Mouse (Mus musculus) limb, embryonic 12.5 days (tissue): ENCODE results near the gene AC134908.4. TPM values are rescaled to one million over a fixed set of nuclear protein-coding genes. Genes with fewer than 3 reads are reported as not detected.
"Not testable (repeated sequence)": the region's sequence is repeated elsewhere in the genome, so short reads cannot be mapped to it uniquely, and the experiment has no call there.

Source experiments
- ATAC-seq: fragments of 200-750 bp; cut with Nextera tagmentation; 2 replicates; pipeline ENCODE4 v1.8.0; 2017; ENCODE audit warnings: low read depth, moderate TSS enrichment; ENCODE audit not compliant: insufficient number of reproducible peaks, insufficient read depth, low FRiP score, low TSS enrichment
- H3K27ac ChIP-seq: fragments of 300-500 bp; sonication (generic); 2 replicates; pipeline ENCODE4 v1.5.1; 2016; ENCODE audit warnings: mild to moderate bottlenecking, moderate library complexity
- H3K27me3 ChIP-seq: fragments of 300-500 bp; sonication (generic); 2 replicates; pipeline ENCODE4 v1.6.1; 2016; ENCODE audit warnings: mild to moderate bottlenecking, moderate library complexity
- H3K36me3 ChIP-seq: fragments of 300-500 bp; sonication (generic); 2 replicates; pipeline ENCODE4 v1.6.1; 2016; ENCODE audit warnings: mild to moderate bottlenecking, moderate library complexity
- H3K4me1 ChIP-seq: fragments of 300-500 bp; sonication (generic); replicated peaks from 2 replicates; pipeline ENCODE4 v1.6.1; 2016
- H3K4me2 ChIP-seq: fragments of 300-500 bp; sonication (generic); 2 replicates; pipeline ENCODE4 v1.6.1; 2016; ENCODE audit warnings: mild to moderate bottlenecking, moderate library complexity
- H3K4me3 ChIP-seq: fragments of 300-500 bp; sonication (generic); replicated peaks from 2 replicates; pipeline ENCODE4 v1.5.1; 2016; ENCODE audit warnings: mild to moderate bottlenecking
- H3K9ac ChIP-seq: fragments of 300-500 bp; sonication (generic); replicated peaks from 2 replicates; pipeline ENCODE4 v1.6.1; 2016; ENCODE audit warnings: mild to moderate bottlenecking, moderate library complexity
- H3K9me3 ChIP-seq: fragments of 300-500 bp; sonication (generic); 2 replicates; pipeline ENCODE4 v1.6.1; 2016; ENCODE audit warnings: mild to moderate bottlenecking, moderate library complexity
- WGBS: fragments of 180-500 bp; shearing (Covaris S2); methylation state at CpG from one replicate; pipeline ENCODE4 v1.1.7; 2016; 5-methylcytosine and 5-hydroxymethylcytosine counted together
- microRNA-seq: library from miRNA; unstranded; fragments of <30 nt; microRNA quantifications from one replicate; pipeline ENCODE4, GENCODE M21; 2017
- polyA plus RNA-seq: library from polyadenylated mRNA; unstranded; fragments of >200 nt; fragmentation: Nextera tagmentation; extraction: Ambion mirVana; gene quantifications from 2 replicates; pipeline ENCODE4 v1.2.1, GENCODE M21; 2016

Gene AC134908.4
- polyA plus RNA-seq, 1 experiment from 2014 or later = not detected

DNA sequence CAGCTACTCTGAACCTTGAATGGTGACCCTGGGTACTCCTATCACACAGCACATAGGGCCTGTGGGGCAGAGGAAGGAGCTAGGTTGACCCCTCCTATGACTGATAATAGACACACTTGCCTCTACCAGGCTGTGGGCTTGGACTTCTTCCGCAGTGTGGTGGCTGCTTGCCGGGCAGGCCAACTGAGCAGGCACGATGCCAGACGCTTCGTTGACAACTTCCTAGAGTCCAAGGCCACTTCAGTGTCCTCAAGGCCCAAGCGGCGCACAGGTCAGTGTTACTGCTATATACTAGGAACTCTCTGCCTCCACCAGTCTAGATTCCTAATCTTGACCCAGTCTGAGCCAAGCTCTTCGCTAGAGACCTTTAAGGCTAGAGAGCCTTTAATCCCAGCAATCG lies 51.6 kb downstream of the AC134908.4 start:
- Histone ChIP-seq H3K27me3 (0 out of 2 replicates have a peak, but pooled peaks cover 9% of the 10 kb centered on the region), H3K36me3 (no peaks in the 10 kb centered on the region), H3K4me1 (no peaks in the 10 kb centered on the region), H3K9me3 (no peaks in the 10 kb centered on the region), H3K27ac (no peak overlapping the region), H3K4me3 (no peak overlapping the region), H3K9ac (no peak overlapping the region), H3K4me2 (no peak overlapping the region)
- ATAC-seq = no peak
- WGBS = 91% methylated on average over 9 of the region's 9 CpGs

- 75% methylated on average over 12 of the region's 12 CpGs for WGBS
These were observed 54.0 kb downstream of the AC134908.4 start for GRCm38 (mm10) chr17:25741471-25741870.

More at GRCm38 (mm10) chr17:25741471-25741870, 54.0 kb downstream of the AC134908.4 start:
- H3K4me2 ChIP-seq, ATAC-seq, H3K9ac ChIP-seq, H3K27me3 ChIP-seq, H3K4me1 ChIP-seq, H3K36me3 ChIP-seq, H3K27ac ChIP-seq, H3K4me3 ChIP-seq, H3K9me3 ChIP-seq: not testable (repeated sequence)

Small RNA genes within 50 kb of the gene (microRNA-seq; reads per million reads assigned to microRNA genes)
- gene Gm25083 (not detected), gene Mir3082 (1.4 reads per million), gene Mir6966 (not detected)

Other genes with a start within 250 kb of the AC134908.4 start
- gene Sox8, start 225.0 kb downstream of the AC134908.4 start, polyA plus RNA-seq = 10.1 and 11.1 TPM in 2 replicates
- gene Lmf1, start 216.6 kb downstream of the AC134908.4 start, polyA plus RNA-seq = 27.9 and 28.9 TPM in 2 replicates
- 0.74 and 1.3 TPM in 2 replicates for gene Gng13, start 78.5 kb downstream of the AC134908.4 start, polyA plus RNA-seq
- 48.3 and 49.5 TPM in 2 replicates for gene Chtf18, start 68.2 kb downstream of the AC134908.4 start, polyA plus RNA-seq
- 21.6 and 22.4 TPM in 2 replicates for gene Rpusd1, start 68.0 kb downstream of the AC134908.4 start, polyA plus RNA-seq
- gene Mslnl, start 59.6 kb downstream of the AC134908.4 start, polyA plus RNA-seq = not detected in 2 replicates
- 0.44 TPM in 1 of 2 replicates, not detected in the other for gene Msln, start 41.3 kb downstream of the AC134908.4 start, polyA plus RNA-seq
- gene Narfl, start 21.9 kb downstream of the AC134908.4 start, polyA plus RNA-seq = 24.9 TPM in 2 replicates
- 89.8 and 97.7 TPM in 2 replicates for gene Haghl, start 10.0 kb downstream of the AC134908.4 start, polyA plus RNA-seq
- 0.13 and 0.39 TPM in 2 replicates for gene Ccdc78, start 9.1 kb downstream of the AC134908.4 start, polyA plus RNA-seq
- 68.3 and 71.7 TPM in 2 replicates for gene Fam173a, start 2.8 kb downstream of the AC134908.4 start, polyA plus RNA-seq
- 50.5 and 52.1 TPM in 2 replicates for gene Metrn, start 1.5 kb upstream of the AC134908.4 start, polyA plus RNA-seq
- gene Fbxl16, start 13.4 kb upstream of the AC134908.4 start, polyA plus RNA-seq = 2.2 and 2.4 TPM in 2 replicates
- gene Wdr24, start 28.0 kb upstream of the AC134908.4 start, polyA plus RNA-seq = 28.4 and 30.9 TPM in 2 replicates
- 56.4 and 63.4 TPM in 2 replicates for gene Jmjd8, start 33.2 kb upstream of the AC134908.4 start, polyA plus RNA-seq
- gene Stub1, start 37.7 kb upstream of the AC134908.4 start, polyA plus RNA-seq = 313 TPM in 2 replicates
- 1.4 and 1.7 TPM in 2 replicates for gene Rhbdl1, start 41.6 kb upstream of the AC134908.4 start, polyA plus RNA-seq
- gene Gm20683, start 46.1 kb upstream of the AC134908.4 start, polyA plus RNA-seq = 1.6 and 2.0 TPM in 2 replicates
- gene Rhot2, start 49.2 kb upstream of the AC134908.4 start, polyA plus RNA-seq = 23.6 and 26.9 TPM in 2 replicates
- gene Wdr90, start 65.8 kb upstream of the AC134908.4 start, polyA plus RNA-seq = 37.3 and 45.5 TPM in 2 replicates
- 8.5 and 9.9 TPM in 2 replicates for gene Mcrip2, start 73.1 kb upstream of the AC134908.4 start, polyA plus RNA-seq
- 56.1 and 60.1 TPM in 2 replicates for gene Mettl26, start 79.4 kb upstream of the AC134908.4 start, polyA plus RNA-seq
- 0.45 and 0.54 TPM in 2 replicates for gene Wfikkn1, start 85.2 kb upstream of the AC134908.4 start, polyA plus RNA-seq
- 35.7 and 39.1 TPM in 2 replicates for gene Rab40c, start 124.1 kb upstream of the AC134908.4 start, polyA plus RNA-seq
- gene Pigq, start 149.3 kb upstream of the AC134908.4 start, polyA plus RNA-seq = 47.3 and 52.4 TPM in 2 replicates
- gene Nhlrc4, start 149.3 kb upstream of the AC134908.4 start, polyA plus RNA-seq = 0.13 and 0.74 TPM in 2 replicates
- gene A930017K11Rik, start 156.9 kb upstream of the AC134908.4 start, polyA plus RNA-seq = 0.10 and 0.27 TPM in 2 replicates
- gene Capn15, start 190.1 kb upstream of the AC134908.4 start, polyA plus RNA-seq = 32.8 and 33.9 TPM in 2 replicates